Mouse (Mus musculus): ENCODE measurements around the gene Ugt1a7c. TPM values are rescaled to one million over a fixed set of nuclear protein-coding genes. Genes with fewer than 3 reads are reported as not detected.

The Ugt1a7c gene
- total and polyA plus RNA-seq, 2 experiments from 2014 or later, result 0.99 to 1.8 TPM

GRCm38 (mm10) chr1:88214462-88214952 is 119.6 kb downstream of the Ugt1a7c start:
- WGBS, result 63% methylated on average over 2 of the region's 2 CpGs
- Histone ChIP-seq H3K4me3 (ENCODE audit: low read depth, low read length) (no peak overlapping the region), H3K9ac (replicated peaks; ENCODE audit: low read depth, low read length) (no peak overlapping the region), H3K36me3 (replicated peaks; ENCODE audit: control insufficient read depth, insufficient read depth, low read length) (no peaks in the 10 kb centered on the region), H3K4me2 (ENCODE audit: low read depth, low read length) (no peak overlapping the region), H3K9me3 (replicated peaks; ENCODE audit: control insufficient read depth, low read length) (peaks cover 61% of the 10 kb centered on the region), H3K4me1 (ENCODE audit: control insufficient read depth, insufficient read depth) (no peaks in the 10 kb centered on the region), H3K27me3 (ENCODE audit: control insufficient read depth, insufficient read depth, low read length) (no peaks in the 10 kb centered on the region), H3K27ac (ENCODE audit: low read depth) (no peak overlapping the region)
- ATAC-seq (ENCODE audit: insufficient read depth, low read depth) (no peak), DNase-seq (ENCODE audit: low spot score) (peak; percentile 4)
- TF ChIP-seq CTCF (IDR thresholded peaks at IDR 0.05; ENCODE audit: low read depth) (no peak), EP300 (IDR thresholded peaks at IDR 0.05; ENCODE audit: low read depth) (no peak)

- Histone ChIP-seq H3K36me3 (replicated peaks; ENCODE audit: control insufficient read depth, insufficient read depth, low read length) (no peaks in the 10 kb centered on the region), H3K9me3 (replicated peaks; ENCODE audit: control insufficient read depth, low read length) (peaks cover 61% of the 10 kb centered on the region), H3K27me3 (ENCODE audit: control insufficient read depth, insufficient read depth, low read length) (no peaks in the 10 kb centered on the region), H3K4me3 (ENCODE audit: low read depth, low read length) (no peak overlapping the region), H3K4me2 (ENCODE audit: low read depth, low read length) (no peak overlapping the region), H3K27ac (ENCODE audit: low read depth) (no peak overlapping the region), H3K9ac (replicated peaks; ENCODE audit: low read depth, low read length) (no peak overlapping the region), H3K4me1 (ENCODE audit: control insufficient read depth, insufficient read depth) (no peaks in the 10 kb centered on the region)
- DNase-seq (ENCODE audit: low spot score), result peak; percentile 5
- no peak for ATAC-seq (ENCODE audit: insufficient read depth, low read depth)
- TF ChIP-seq EP300 (IDR thresholded peaks at IDR 0.05; ENCODE audit: low read depth) (no peak), CTCF (IDR thresholded peaks at IDR 0.05; ENCODE audit: low read depth) (no peak)
- WGBS, result 59% methylated on average over 10 of the region's 10 CpGs
Observed at GRCm38 (mm10) chr1:88215466-88216380, 120.9 kb downstream of the Ugt1a7c start.

- no peak overlapping the region for H3K4me2 ChIP-seq (ENCODE audit: low read depth, low read length)
- H3K9me3 ChIP-seq (replicated peaks; ENCODE audit: control insufficient read depth, low read length), result peaks cover 57% of the 10 kb centered on the region
Observed at GRCm38 (mm10) chr1:88216551-88216950, 121.7 kb downstream of the Ugt1a7c start.

GRCm38 (mm10) chr1:88217144-88217543 is 122.3 kb downstream of the Ugt1a7c start:
- Histone ChIP-seq H3K4me3 (ENCODE audit: low read depth, low read length) (no peak overlapping the region), H3K4me1 (ENCODE audit: control insufficient read depth, insufficient read depth) (no peaks in the 10 kb centered on the region), H3K9me3 (replicated peaks; ENCODE audit: control insufficient read depth, low read length) (peaks cover 51% of the 10 kb centered on the region), H3K36me3 (replicated peaks; ENCODE audit: control insufficient read depth, insufficient read depth, low read length) (no peaks in the 10 kb centered on the region), H3K4me2 (ENCODE audit: low read depth, low read length) (no peak overlapping the region), H3K27me3 (ENCODE audit: control insufficient read depth, insufficient read depth, low read length) (no peaks in the 10 kb centered on the region), H3K27ac (ENCODE audit: low read depth) (no peak overlapping the region), H3K9ac (replicated peaks; ENCODE audit: low read depth, low read length) (no peak overlapping the region)
- ATAC-seq (ENCODE audit: insufficient read depth, low read depth) (no peak), DNase-seq (ENCODE audit: low spot score) (peak; percentile 6)
- TF ChIP-seq CTCF (IDR thresholded peaks at IDR 0.05; ENCODE audit: low read depth) (no peak), EP300 (IDR thresholded peaks at IDR 0.05; ENCODE audit: low read depth) (no peak)
- whole genome bisulfite sequencing, result 48% methylated on average over 2 of the region's 2 CpGs

More at GRCm38 (mm10) chr1:88216551-88216950, 121.7 kb downstream of the Ugt1a7c start:
- no peak for TF ChIP-seq EP300 (IDR thresholded peaks at IDR 0.05; ENCODE audit: low read depth)
- TF ChIP-seq CTCF (IDR thresholded peaks at IDR 0.05; ENCODE audit: low read depth), result no peak
- Histone ChIP-seq H3K27ac (ENCODE audit: low read depth) (no peak overlapping the region), H3K36me3 (replicated peaks; ENCODE audit: control insufficient read depth, insufficient read depth, low read length) (no peaks in the 10 kb centered on the region), H3K9ac (replicated peaks; ENCODE audit: low read depth, low read length) (no peak overlapping the region), H3K4me1 (ENCODE audit: control insufficient read depth, insufficient read depth) (no peaks in the 10 kb centered on the region), H3K27me3 (ENCODE audit: control insufficient read depth, insufficient read depth, low read length) (no peaks in the 10 kb centered on the region), H3K4me3 (ENCODE audit: low read depth, low read length) (no peak overlapping the region)
- DNase-seq (ENCODE audit: low spot score) (peak; percentile 4), ATAC-seq (ENCODE audit: insufficient read depth, low read depth) (no peak)
- 42% methylated on average over 2 of the region's 2 CpGs for WGBS

- WGBS, result 31% methylated on average over 3 of the region's 3 CpGs
- H3K9ac ChIP-seq (replicated peaks; ENCODE audit: low read depth, low read length), result no peak overlapping the region
- peak; percentile 8 for DNase-seq (ENCODE audit: low spot score)
- H3K9me3 ChIP-seq (replicated peaks; ENCODE audit: control insufficient read depth, low read length), result peaks cover 47% of the 10 kb centered on the region
- TF ChIP-seq EP300 (IDR thresholded peaks at IDR 0.05; ENCODE audit: low read depth) (no peak), CTCF (IDR thresholded peaks at IDR 0.05; ENCODE audit: low read depth) (no peak)
- no peak for ATAC-seq (ENCODE audit: insufficient read depth, low read depth)
- no peaks in the 10 kb centered on the region for H3K27me3 ChIP-seq (ENCODE audit: control insufficient read depth, insufficient read depth, low read length)
- H3K4me2 ChIP-seq (ENCODE audit: low read depth, low read length), result no peak overlapping the region
- H3K4me3 ChIP-seq (ENCODE audit: low read depth, low read length), result no peak overlapping the region
- H3K27ac ChIP-seq (ENCODE audit: low read depth), result no peak overlapping the region
- no peaks in the 10 kb centered on the region for H3K36me3 ChIP-seq (replicated peaks; ENCODE audit: control insufficient read depth, insufficient read depth, low read length)
- H3K4me1 ChIP-seq (ENCODE audit: control insufficient read depth, insufficient read depth), result no peaks in the 10 kb centered on the region
Observed at GRCm38 (mm10) chr1:88217576-88217975, 122.7 kb downstream of the Ugt1a7c start.
